Mouse (Mus musculus): Measurements from ENCODE around the gene Iffo1.
"Not testable (repeated sequence)": the region's sequence is repeated elsewhere in the genome, so short reads cannot be mapped to it uniquely, and the experiment has no call there.

Gene Iffo1

GRCm38 (mm10) chr6:125160854-125161760, 16.1 kb downstream of the Iffo1 start:
- peak; percentile 65 for DNase-seq (ENCODE audit: low spot score)

- peak; percentile 71 for DNase-seq (ENCODE audit: low spot score)
These were observed 16.9 kb downstream of the Iffo1 start for GRCm38 (mm10) chr6:125161971-125162370.

- DNase-seq (ENCODE audit: low spot score) = not testable (repeated sequence)
These were observed 17.7 kb downstream of the Iffo1 start for GRCm38 (mm10) chr6:125162615-125163305.

GRCm38 (mm10) chr6:125163801-125164657, 19.0 kb downstream of the Iffo1 start:
- no peak for DNase-seq (ENCODE audit: low spot score)

GRCm38 (mm10) chr6:125164672-125165327, 19.8 kb downstream of the Iffo1 start:
- DNase-seq (ENCODE audit: low spot score) = peak; percentile 45

GRCm38 (mm10) chr6:125165328-125165891, 20.4 kb downstream of the Iffo1 start:
- peak; percentile 98 for DNase-seq (ENCODE audit: low spot score)

- peak; percentile 90 for DNase-seq (ENCODE audit: low spot score)
These were observed 21.2 kb downstream of the Iffo1 start, which contains the start of gene Gapdh for GRCm38 (mm10) chr6:125166051-125166751. Gapdh (minus strand) TSS chr6:125166467.

- peak; percentile 23 for DNase-seq (ENCODE audit: low spot score)
These were observed 22.0 kb downstream of the Iffo1 start for GRCm38 (mm10) chr6:125166861-125167650.

- no peak for DNase-seq (ENCODE audit: low spot score)
These were observed 23.0 kb downstream of the Iffo1 start for GRCm38 (mm10) chr6:125168086-125168485.

GRCm38 (mm10) chr6:125170194-125170593, 25.2 kb downstream of the Iffo1 start:
- no peak for DNase-seq (ENCODE audit: low spot score)

GRCm38 (mm10) chr6:125172474-125172873, 27.4 kb downstream of the Iffo1 start:
- no peak for DNase-seq (ENCODE audit: low spot score)

GRCm38 (mm10) chr6:125173256-125173655, 28.2 kb downstream of the Iffo1 start:
- no peak for DNase-seq (ENCODE audit: low spot score)

- no peak for DNase-seq (ENCODE audit: low spot score)
These were observed 30.4 kb downstream of the Iffo1 start for GRCm38 (mm10) chr6:125175469-125175868.

GRCm38 (mm10) chr6:125179601-125180000, 34.6 kb downstream of the Iffo1 start:
- no peak for DNase-seq (ENCODE audit: low spot score)

GRCm38 (mm10) chr6:125182133-125182532, 37.1 kb downstream of the Iffo1 start:
- DNase-seq (ENCODE audit: low spot score) = no peak

GRCm38 (mm10) chr6:125186203-125186602, 41.2 kb downstream of the Iffo1 start:
- DNase-seq (ENCODE audit: low spot score) = no peak

GRCm38 (mm10) chr6:125190816-125191215, 45.8 kb downstream of the Iffo1 start:
- no peak for DNase-seq (ENCODE audit: low spot score)

GRCm38 (mm10) chr6:125191332-125192015, 46.4 kb downstream of the Iffo1 start, which contains the start of the genes Ncapd2 and Mrpl51:
Ncapd2 (minus strand) TSS chr6:125191701.
Mrpl51 (plus strand) TSS chr6:125191801.
- DNase-seq (ENCODE audit: low spot score) = peak; percentile 98

Data from urinary bladder, postnatal 14 days (tissue).